Mouse (Mus musculus) embryonic facial prominence, embryonic 11.5 days (tissue): ENCODE measurements around the gene C2cd4b. TPM values are rescaled to one million over a fixed set of nuclear protein-coding genes. Genes with fewer than 3 reads are reported as not detected.

Source experiments
- ATAC-seq: fragments of 200-750 bp; cut with Nextera tagmentation; replicated peaks from 2 replicates; pipeline ENCODE4 v1.8.0; 2017; ENCODE audit warnings: low read depth; ENCODE audit not compliant: insufficient number of reproducible peaks, low FRiP score, low TSS enrichment
- DNase-seq: peaks from one replicate; pipeline ENCODE4 v3.0.0-alpha.2; 2015; ENCODE audit warnings: low spot score
- H3K27ac ChIP-seq: fragments of 300-500 bp; sonication (generic); replicated peaks from 2 replicates; pipeline ENCODE4 v1.5.1; 2014; ENCODE audit warnings: mild to moderate bottlenecking, low read depth, low read length, control low read depth
- H3K27me3 ChIP-seq: fragments of 300-500 bp; sonication (generic); 2 replicates; pipeline ENCODE4 v1.6.1; 2014; ENCODE audit warnings: mild to moderate bottlenecking, low read length, moderate library complexity, mixed read lengths; ENCODE audit not compliant: control insufficient read depth, insufficient read depth
- H3K36me3 ChIP-seq: fragments of 300-500 bp; sonication (generic); replicated peaks from 2 replicates; pipeline ENCODE4 v1.6.1; 2014; ENCODE audit warnings: low read depth, mild to moderate bottlenecking, low read length, moderate library complexity, mixed read lengths; ENCODE audit not compliant: control insufficient read depth, insufficient read depth
- H3K4me1 ChIP-seq: fragments of 300-500 bp; sonication (generic); 2 replicates; pipeline ENCODE4 v1.6.1; 2014; ENCODE audit warnings: low read length, mixed read lengths; ENCODE audit not compliant: control insufficient read depth, insufficient read depth
- H3K4me2 ChIP-seq: fragments of 300-500 bp; sonication (generic); 2 replicates; pipeline ENCODE4 v1.6.1; 2014; ENCODE audit warnings: low read depth, mild to moderate bottlenecking, control low read depth, low read length, moderate library complexity
- H3K4me3 ChIP-seq: fragments of 300-500 bp; sonication (generic); 2 replicates; pipeline ENCODE4 v1.5.1; 2014; ENCODE audit warnings: low read depth, low read length, control low read depth
- H3K9ac ChIP-seq: fragments of 300-500 bp; sonication (generic); replicated peaks from 2 replicates; pipeline ENCODE4 v1.6.1; 2014; ENCODE audit warnings: mild to moderate bottlenecking, control low read depth, low read length
- H3K9me3 ChIP-seq: fragments of 300-500 bp; sonication (generic); replicated peaks from 2 replicates; pipeline ENCODE4 v1.6.1; 2016; ENCODE audit warnings: mild to moderate bottlenecking, low read length, inconsistent platforms, mixed read lengths; ENCODE audit not compliant: control insufficient read depth
- WGBS: fragments of 180-500 bp; shearing (Covaris S2); extraction: QIAGEN DNeasy Blood & Tissue Kit; methylation state at CpG from one replicate; pipeline ENCODE4 v1.1.7; 2014; 5-methylcytosine and 5-hydroxymethylcytosine counted together
- polyA plus RNA-seq: library from polyadenylated mRNA; unstranded; fragments of >200 nt; fragmentation: Nextera tagmentation; extraction: Ambion mirVana; gene quantifications from 2 replicates; pipeline ENCODE4 v1.2.1, GENCODE M21; 2014

C2cd4b gene
- polyA plus RNA-seq, 1 experiment from 2014 or later: not detected

GRCm38 (mm10) chr9:67763326-67763725, 4.1 kb downstream of the C2cd4b start:
- Histone ChIP-seq H3K9ac (no peak overlapping the region), H3K4me2 (no peak overlapping the region), H3K4me3 (no peak overlapping the region), H3K27ac (no peak overlapping the region), H3K4me1 (0 out of 2 replicates have a peak, but pooled peaks cover 2% of the 10 kb centered on the region), H3K27me3 (peaks cover 13% of the 10 kb centered on the region), H3K36me3 (no peaks in the 10 kb centered on the region), H3K9me3 (no peaks in the 10 kb centered on the region)
- ATAC-seq (no peak), DNase-seq (no peak)
- WGBS: 76% methylated on average over 4 of the region's 4 CpGs

- no peak for ATAC-seq
- Histone ChIP-seq H3K27ac (no peak overlapping the region), H3K4me3 (no peak overlapping the region), H3K36me3 (no peaks in the 10 kb centered on the region), H3K27me3 (no peaks in the 10 kb centered on the region), H3K9ac (no peak overlapping the region), H3K4me1 (no peaks in the 10 kb centered on the region), H3K9me3 (no peaks in the 10 kb centered on the region), H3K4me2 (no peak overlapping the region)
- no peak for DNase-seq
- 77% methylated on average over 4 of the region's 4 CpGs for WGBS
Measured at GRCm38 (mm10) chr9:67766405-67766804, 7.2 kb downstream of the C2cd4b start.

- no peak for DNase-seq
- H3K4me2 ChIP-seq: no peak overlapping the region
- H3K4me3 ChIP-seq: no peak overlapping the region
- no peaks in the 10 kb centered on the region for H3K36me3 ChIP-seq
- WGBS: 36% methylated on average over 3 of the region's 3 CpGs
- H3K27ac ChIP-seq: no peak overlapping the region
- no peaks in the 10 kb centered on the region for H3K4me1 ChIP-seq
- no peak overlapping the region for H3K9ac ChIP-seq
- ATAC-seq: no peak
- H3K27me3 ChIP-seq: no peaks in the 10 kb centered on the region
- H3K9me3 ChIP-seq: no peaks in the 10 kb centered on the region
Measured at GRCm38 (mm10) chr9:67766948-67767347, 7.7 kb downstream of the C2cd4b start.

GRCm38 (mm10) chr9:67768843-67769242, 9.6 kb downstream of the C2cd4b start:
- no peak for ATAC-seq
- Histone ChIP-seq H3K27ac (no peak overlapping the region), H3K9ac (no peak overlapping the region), H3K36me3 (no peaks in the 10 kb centered on the region), H3K4me1 (no peaks in the 10 kb centered on the region), H3K27me3 (no peaks in the 10 kb centered on the region), H3K9me3 (no peaks in the 10 kb centered on the region), H3K4me3 (no peak overlapping the region), H3K4me2 (no peak overlapping the region)
- no peak for DNase-seq
- 80% methylated on average over 4 of the region's 4 CpGs for WGBS

GRCm38 (mm10) chr9:67769401-67769800, 10.2 kb downstream of the C2cd4b start:
- Histone ChIP-seq H3K4me3 (no peak overlapping the region), H3K4me1 (no peaks in the 10 kb centered on the region), H3K27ac (no peak overlapping the region), H3K9me3 (no peaks in the 10 kb centered on the region), H3K36me3 (no peaks in the 10 kb centered on the region), H3K9ac (no peak overlapping the region), H3K4me2 (no peak overlapping the region), H3K27me3 (no peaks in the 10 kb centered on the region)
- ATAC-seq (no peak), DNase-seq (no peak)
- WGBS: 71% methylated on average over 1 of the region's 1 CpGs

- no peaks in the 10 kb centered on the region for H3K4me1 ChIP-seq
- 80% methylated on average over 7 of the region's 7 CpGs for WGBS
Measured at GRCm38 (mm10) chr9:67771293-67771692, 12.1 kb downstream of the C2cd4b start.

GRCm38 (mm10) chr9:67774201-67774600, 15.0 kb downstream of the C2cd4b start:
- H3K27me3 ChIP-seq: no peaks in the 10 kb centered on the region
- H3K36me3 ChIP-seq: no peaks in the 10 kb centered on the region
- H3K9me3 ChIP-seq: no peaks in the 10 kb centered on the region
- WGBS: 74% methylated on average over 6 of the region's 6 CpGs
- H3K27ac ChIP-seq: no peak overlapping the region
- no peak overlapping the region for H3K4me2 ChIP-seq
- no peak for DNase-seq
- H3K9ac ChIP-seq: no peak overlapping the region
- no peak for ATAC-seq
- H3K4me3 ChIP-seq: no peak overlapping the region
- no peaks in the 10 kb centered on the region for H3K4me1 ChIP-seq

More at GRCm38 (mm10) chr9:67771293-67771692, 12.1 kb downstream of the C2cd4b start:
- H3K27me3 ChIP-seq: no peaks in the 10 kb centered on the region
- no peak overlapping the region for H3K9ac ChIP-seq
- no peaks in the 10 kb centered on the region for H3K36me3 ChIP-seq
- DNase-seq: no peak
- no peak overlapping the region for H3K27ac ChIP-seq
- ATAC-seq: no peak
- no peak overlapping the region for H3K4me2 ChIP-seq
- no peak overlapping the region for H3K4me3 ChIP-seq
- no peaks in the 10 kb centered on the region for H3K9me3 ChIP-seq

GRCm38 (mm10) chr9:67778553-67778952, 19.3 kb downstream of the C2cd4b start:
- DNase-seq: no peak
- H3K36me3 ChIP-seq: no peaks in the 10 kb centered on the region
- no peak overlapping the region for H3K4me3 ChIP-seq
- H3K4me2 ChIP-seq: no peak overlapping the region
- H3K4me1 ChIP-seq: no peaks in the 10 kb centered on the region
- H3K9ac ChIP-seq: no peak overlapping the region
- no peak overlapping the region for H3K27ac ChIP-seq
- no peaks in the 10 kb centered on the region for H3K9me3 ChIP-seq
- no peaks in the 10 kb centered on the region for H3K27me3 ChIP-seq
- ATAC-seq: no peak
- 63% methylated on average over 8 of the region's 8 CpGs for WGBS
